Mouse (Mus musculus) heart, embryonic 11.5 days (tissue): ENCODE results near the gene Zcchc24. TPM values are rescaled to one million over a fixed set of nuclear protein-coding genes. Genes with fewer than 3 reads are reported as not detected.

Experiments used
- ATAC-seq: fragments of 200-750 bp; cut with Nextera tagmentation; replicated peaks from 2 replicates; pipeline ENCODE4 v1.8.0; 2017; ENCODE audit warnings: moderate library complexity; ENCODE audit not compliant: insufficient number of reproducible peaks, low FRiP score, low TSS enrichment
- H3K27ac ChIP-seq: fragments of 300-500 bp; sonication (generic); 2 replicates; pipeline ENCODE4 v1.5.1; 2014; ENCODE audit warnings: mild to moderate bottlenecking, low read depth, low read length
- H3K27me3 ChIP-seq: fragments of 300-500 bp; sonication (generic); 2 replicates; pipeline ENCODE4 v1.6.1; 2014; ENCODE audit warnings: mild to moderate bottlenecking, low read length, mixed read lengths; ENCODE audit not compliant: control insufficient read depth, insufficient read depth
- H3K36me3 ChIP-seq: fragments of 300-500 bp; sonication (generic); 2 replicates; pipeline ENCODE4 v1.6.1; 2014; ENCODE audit warnings: mild to moderate bottlenecking, low read length, moderate library complexity, mixed read lengths; ENCODE audit not compliant: control insufficient read depth, insufficient read depth
- H3K4me1 ChIP-seq: fragments of 300-500 bp; sonication (generic); 2 replicates; pipeline ENCODE4 v1.6.1; 2014; ENCODE audit warnings: low read length; ENCODE audit not compliant: control insufficient read depth, insufficient read depth
- H3K4me2 ChIP-seq: fragments of 300-500 bp; sonication (generic); 2 replicates; pipeline ENCODE4 v1.6.1; 2014; ENCODE audit warnings: mild to moderate bottlenecking, moderate library complexity
- H3K4me3 ChIP-seq: fragments of 300-500 bp; sonication (generic); 2 replicates; pipeline ENCODE4 v1.5.1; 2014; ENCODE audit warnings: low read depth, low read length
- H3K9ac ChIP-seq: fragments of 300-500 bp; sonication (generic); 2 replicates; pipeline ENCODE4 v1.6.1; 2014; ENCODE audit warnings: mild to moderate bottlenecking, low read depth, low read length, moderate library complexity
- H3K9me3 ChIP-seq: fragments of 300-500 bp; sonication (generic); replicated peaks from 2 replicates; pipeline ENCODE4 v1.6.1; 2016; ENCODE audit warnings: low read length; ENCODE audit not compliant: control insufficient read depth
- WGBS: fragments of 180-500 bp; shearing (Covaris S2); extraction: QIAGEN DNeasy Blood & Tissue Kit; methylation state at CpG from one replicate; pipeline ENCODE4 v1.1.7; 2014; ENCODE audit not compliant: insufficient replicate concordance; 5-methylcytosine and 5-hydroxymethylcytosine counted together
- polyA plus RNA-seq: library from polyadenylated mRNA; unstranded; fragments of >200 nt; fragmentation: Nextera tagmentation; extraction: Ambion mirVana; gene quantifications from 2 replicates; pipeline ENCODE4 v1.2.1, GENCODE M21; 2014

Gene Zcchc24
- polyA plus RNA-seq, 1 experiment from 2014 or later: 22.6 TPM

DNA sequence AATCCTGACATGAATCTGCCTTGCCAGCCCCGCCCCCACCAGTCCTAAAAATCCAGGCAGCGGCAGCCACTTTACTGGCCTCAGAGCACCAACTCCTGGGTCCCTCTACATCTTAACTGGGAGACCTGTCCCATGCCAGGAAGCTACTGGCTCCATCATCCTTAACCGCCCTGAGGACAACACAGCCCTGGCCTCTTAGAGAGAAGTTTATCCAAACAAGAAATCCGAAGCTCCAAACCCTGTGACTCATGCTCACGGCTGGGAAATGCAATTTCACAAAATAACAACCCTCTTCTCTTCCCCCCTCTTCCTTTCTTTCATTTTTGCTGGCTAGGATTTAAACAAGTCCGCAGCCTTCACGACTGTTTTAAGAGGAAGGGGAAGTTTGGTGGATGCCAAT, 9.3 kb downstream of the Zcchc24 start:
- WGBS: 46% methylated on average over 7 of the region's 7 CpGs
- Histone ChIP-seq H3K9ac (no peak overlapping the region), H3K4me2 (no peak overlapping the region)

DNA sequence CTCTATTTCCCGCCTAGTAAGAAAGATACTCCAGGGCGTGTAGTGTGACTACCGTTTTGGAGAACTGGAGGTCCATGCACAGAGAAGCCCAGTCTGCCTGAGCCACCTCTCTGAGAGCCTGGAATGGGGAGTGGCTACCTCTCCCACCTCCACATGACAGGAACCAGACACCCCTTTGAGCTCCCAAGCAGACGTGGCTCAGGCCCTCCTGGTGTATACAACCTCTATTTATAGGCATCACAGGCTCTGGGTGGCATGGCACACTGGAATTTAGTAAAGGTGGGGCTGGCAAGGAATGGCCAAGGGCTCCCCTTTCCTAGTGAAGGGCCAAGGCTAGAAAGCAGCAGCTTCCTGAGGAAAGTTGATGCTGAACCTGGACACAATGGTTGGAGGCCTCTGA, 10.9 kb downstream of the Zcchc24 start:
- Histone ChIP-seq H3K4me1 (peaks cover 61% of the 10 kb centered on the region), H3K36me3 (no peaks in the 10 kb centered on the region), H3K9me3 (no peaks in the 10 kb centered on the region), H3K4me3 (no peak overlapping the region), H3K9ac (0 out of 2 replicates have a peak overlapping the region, but pooled peaks have one; percentile 29), H3K27ac (peak overlapping the region; percentile 78), H3K27me3 (no peaks in the 10 kb centered on the region), H3K4me2 (peak overlapping the region; percentile 27; the same call in 1 of the 2 replicates)
- WGBS: 40% methylated on average over 4 of the region's 4 CpGs
- ATAC-seq: no peak

More for the DNA sequence above, 9.3 kb downstream of the Zcchc24 start:
- H3K27ac ChIP-seq: no peak overlapping the region
- H3K36me3 ChIP-seq: no peaks in the 10 kb centered on the region
- H3K9me3 ChIP-seq: no peaks in the 10 kb centered on the region
- ATAC-seq: no peak
- peaks cover 57% of the 10 kb centered on the region for H3K4me1 ChIP-seq
- H3K4me3 ChIP-seq: no peak overlapping the region
- H3K27me3 ChIP-seq: no peaks in the 10 kb centered on the region

DNA sequence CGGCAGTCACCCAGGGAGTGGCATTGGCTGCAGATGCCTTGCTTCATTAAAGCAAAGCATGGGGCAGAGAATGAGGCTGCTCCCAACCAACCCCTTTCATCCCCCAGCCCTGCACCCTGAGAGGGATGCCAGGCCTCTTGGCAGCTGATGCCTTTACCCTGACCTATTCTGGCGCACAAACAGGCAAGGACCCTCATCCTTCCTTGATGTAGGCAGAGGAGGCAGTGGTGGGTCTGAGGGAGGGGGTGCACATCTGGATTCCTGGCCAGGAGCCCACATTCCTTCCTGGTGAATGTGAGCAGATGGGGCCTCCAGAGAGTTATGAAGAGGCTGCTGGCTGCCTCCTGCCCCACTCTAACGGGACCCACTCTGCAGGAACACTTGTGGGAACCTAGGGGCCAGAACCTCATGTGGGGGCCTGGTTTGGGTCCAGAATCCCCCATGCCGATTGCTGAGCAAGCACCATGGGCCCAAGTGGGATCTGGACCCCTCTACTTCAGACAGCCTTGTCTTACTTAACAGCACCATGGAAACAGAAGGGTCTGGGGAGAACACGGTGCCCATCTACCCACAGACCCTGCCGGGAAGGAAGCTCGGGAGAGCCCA, 12.4 kb downstream of the Zcchc24 start:
- Histone ChIP-seq H3K36me3 (0 out of 2 replicates have a peak, but pooled peaks cover 3% of the 10 kb centered on the region), H3K4me3 (no peak overlapping the region), H3K27ac (peak overlapping the region; percentile 70), H3K9me3 (no peaks in the 10 kb centered on the region), H3K9ac (no peak overlapping the region), H3K27me3 (no peaks in the 10 kb centered on the region), H3K4me1 (peaks cover 61% of the 10 kb centered on the region), H3K4me2 (no peak overlapping the region)
- WGBS: 55% methylated on average over 7 of the region's 7 CpGs
- ATAC-seq: no peak

DNA sequence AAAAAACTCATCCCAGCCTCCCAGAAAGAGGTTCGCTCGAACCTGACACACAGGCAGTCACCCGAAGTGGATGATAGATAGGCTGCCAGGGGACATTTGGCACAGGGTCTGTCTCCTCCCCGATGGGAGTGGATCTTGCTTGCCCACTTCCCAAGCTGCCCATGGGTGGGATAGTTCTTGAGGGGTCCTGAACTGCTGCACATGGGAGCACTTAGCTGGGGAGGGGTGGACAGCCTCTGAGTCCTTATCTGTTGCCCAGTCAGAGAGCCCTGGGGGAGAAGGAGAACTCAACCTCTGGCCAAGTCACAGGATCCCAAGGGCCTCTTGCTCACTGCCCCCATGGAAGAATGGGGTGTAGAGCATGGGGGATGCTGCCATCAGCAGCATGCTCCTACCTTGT, 13.3 kb downstream of the Zcchc24 start:
- Histone ChIP-seq H3K9me3 (no peaks in the 10 kb centered on the region), H3K27ac (peak overlapping the region; percentile 3; the same call in 1 of the 2 replicates), H3K4me2 (no peak overlapping the region), H3K4me1 (peaks cover 63% of the 10 kb centered on the region), H3K36me3 (0 out of 2 replicates have a peak, but pooled peaks cover 3% of the 10 kb centered on the region), H3K9ac (no peak overlapping the region), H3K4me3 (no peak overlapping the region), H3K27me3 (no peaks in the 10 kb centered on the region)
- ATAC-seq: no peak
- WGBS: 34% methylated on average over 4 of the region's 4 CpGs

DNA sequence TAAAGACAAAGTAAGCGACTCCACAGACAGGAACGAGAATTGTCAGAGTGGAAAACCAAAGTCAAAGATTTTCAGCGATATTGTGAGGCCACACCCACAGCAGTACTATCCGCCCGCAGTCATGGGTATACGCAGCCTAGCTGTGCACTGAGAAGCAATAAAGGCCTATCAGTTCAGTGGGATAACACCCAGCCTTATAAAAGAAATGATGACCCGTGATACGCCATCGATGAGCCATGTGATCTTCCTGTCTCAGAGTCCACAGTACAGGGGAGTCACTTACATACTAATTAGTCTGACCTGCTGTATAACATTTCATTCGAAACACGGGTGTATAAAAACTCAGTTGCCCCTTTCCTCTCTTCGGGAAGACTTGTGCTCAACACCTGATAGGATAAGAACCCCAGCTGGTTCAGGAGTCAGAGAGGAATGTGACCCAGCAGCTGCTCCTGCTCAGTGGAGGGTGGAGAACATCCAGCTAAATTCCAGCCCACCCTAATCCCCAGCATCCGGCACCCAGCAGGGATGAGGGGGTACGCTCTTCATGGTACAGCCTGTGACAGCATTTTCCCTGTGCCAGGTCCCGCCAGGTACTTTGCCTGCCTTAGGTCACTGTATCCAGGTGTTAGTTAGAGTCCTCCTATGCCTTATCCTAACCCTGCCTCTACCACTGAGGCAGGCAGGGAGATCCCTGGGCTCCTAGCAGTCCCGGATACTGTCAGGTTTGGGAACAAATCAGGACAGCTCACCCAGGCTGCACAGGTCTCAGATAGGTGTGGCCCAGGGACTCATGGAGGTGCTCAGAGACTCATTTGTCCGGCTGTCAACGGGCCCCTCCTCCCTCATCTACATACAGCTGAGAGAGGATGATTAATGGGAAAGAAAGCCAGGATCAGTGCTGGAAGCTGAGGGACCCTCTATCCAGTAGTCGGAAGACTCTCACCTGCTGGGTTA, 14.0 kb downstream of the Zcchc24 start:
- no peak overlapping the region for H3K4me3 ChIP-seq

DNA sequence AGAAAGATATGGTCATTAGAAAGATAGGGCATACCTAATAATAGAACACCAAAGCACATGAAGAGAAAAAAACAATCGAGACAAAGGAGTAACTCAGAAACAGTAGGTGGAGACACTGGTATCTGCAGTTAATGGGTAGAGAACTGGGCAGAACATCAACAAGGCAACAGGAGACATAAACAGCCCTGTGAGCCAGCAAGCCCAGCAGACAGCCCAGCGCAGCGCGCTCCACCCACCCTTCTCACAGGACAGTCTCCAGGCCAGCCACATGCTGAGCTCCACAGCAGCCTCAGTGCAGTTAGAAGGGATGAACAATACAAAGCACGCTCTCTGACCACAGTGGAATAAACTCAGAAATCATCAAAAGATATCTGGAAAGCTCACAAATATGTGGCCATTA, 15.8 kb downstream of the Zcchc24 start:
- H3K4me2 ChIP-seq: no peak overlapping the region
- H3K4me3 ChIP-seq: no peak overlapping the region
- H3K9ac ChIP-seq: no peak overlapping the region
- H3K4me1 ChIP-seq: peaks cover 70% of the 10 kb centered on the region
- WGBS: 36% methylated on average over 5 of the region's 5 CpGs
- H3K27me3 ChIP-seq: no peaks in the 10 kb centered on the region
- H3K27ac ChIP-seq: no peak overlapping the region
- ATAC-seq: no peak
- 0 out of 2 replicates have a peak, but pooled peaks cover 3% of the 10 kb centered on the region for H3K36me3 ChIP-seq
- no peaks in the 10 kb centered on the region for H3K9me3 ChIP-seq

More for the DNA sequence above, 14.0 kb downstream of the Zcchc24 start:
- H3K4me2 ChIP-seq: no peak overlapping the region
- no peak for ATAC-seq
- 43% methylated on average over 19 of the region's 19 CpGs for WGBS
- H3K36me3 ChIP-seq: 0 out of 2 replicates have a peak, but pooled peaks cover 3% of the 10 kb centered on the region
- H3K9ac ChIP-seq: peak overlapping the region; percentile 28; the same call in 1 of the 2 replicates
- no peaks in the 10 kb centered on the region for H3K27me3 ChIP-seq
- H3K9me3 ChIP-seq: no peaks in the 10 kb centered on the region
- peaks cover 62% of the 10 kb centered on the region for H3K4me1 ChIP-seq
- 0 out of 2 replicates have a peak overlapping the region, but pooled peaks have one; percentile 15 for H3K27ac ChIP-seq

DNA sequence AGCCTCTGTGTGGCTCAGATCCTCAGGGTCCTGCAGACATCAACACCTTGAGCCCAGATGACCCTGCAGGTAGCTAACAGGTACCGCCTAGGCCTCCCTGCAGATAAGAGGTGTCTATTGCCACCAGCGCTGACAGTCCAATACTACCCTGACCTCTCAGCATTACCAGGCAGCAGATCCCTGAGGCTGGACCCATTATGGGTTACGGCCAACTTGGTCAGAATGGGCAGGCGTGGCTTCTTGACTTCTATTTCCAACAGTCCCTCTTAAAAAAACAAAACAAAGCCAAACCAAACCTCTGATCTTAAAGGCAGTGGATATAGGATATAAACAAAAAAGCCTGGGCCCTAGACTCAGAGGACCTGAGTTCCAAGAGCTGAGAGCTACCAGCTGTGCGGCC, 17.8 kb downstream of the Zcchc24 start:
- H3K36me3 ChIP-seq: 0 out of 2 replicates have a peak, but pooled peaks cover 3% of the 10 kb centered on the region
- WGBS: 79% methylated on average over 5 of the region's 5 CpGs
- H3K9ac ChIP-seq: 0 out of 2 replicates have a peak overlapping the region, but pooled peaks have one; percentile 22
- no peak overlapping the region for H3K4me2 ChIP-seq
- H3K27ac ChIP-seq: no peak overlapping the region
- no peak for ATAC-seq
- H3K27me3 ChIP-seq: no peaks in the 10 kb centered on the region
- no peak overlapping the region for H3K4me3 ChIP-seq
- peaks cover 67% of the 10 kb centered on the region for H3K4me1 ChIP-seq
- no peaks in the 10 kb centered on the region for H3K9me3 ChIP-seq

DNA sequence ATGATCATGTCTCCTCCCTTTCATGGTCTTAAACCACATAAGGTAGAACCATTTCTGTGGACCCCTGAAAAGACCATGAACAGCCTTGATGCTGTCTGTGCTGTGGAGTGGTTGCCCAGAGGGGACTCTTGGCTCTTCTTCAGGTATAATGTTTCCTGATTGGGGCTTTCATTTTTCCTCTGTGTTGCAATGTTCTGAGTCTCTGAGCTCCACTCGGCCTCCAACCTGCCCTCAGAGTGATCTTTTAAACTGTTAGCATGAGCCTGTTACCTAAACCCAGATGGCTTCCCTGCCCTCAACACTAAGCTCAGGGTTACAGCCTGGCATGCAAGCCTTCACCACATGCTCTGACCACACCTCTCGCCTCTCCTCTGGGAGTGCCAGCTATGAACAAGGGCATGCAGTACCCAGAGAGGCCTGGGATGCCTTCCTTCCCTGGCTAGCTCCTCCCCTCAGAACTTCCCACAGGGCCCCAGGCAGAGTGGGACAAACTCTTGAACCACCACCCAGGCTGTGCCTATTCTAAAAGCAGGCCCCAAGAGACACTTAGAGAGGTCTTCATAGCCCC, 18.3 kb downstream of the Zcchc24 start:
- no peak overlapping the region for H3K4me2 ChIP-seq
- 0 out of 2 replicates have a peak overlapping the region, but pooled peaks have one; percentile 22 for H3K9ac ChIP-seq
- peaks cover 67% of the 10 kb centered on the region for H3K4me1 ChIP-seq
- H3K27me3 ChIP-seq: no peaks in the 10 kb centered on the region
- H3K36me3 ChIP-seq: 0 out of 2 replicates have a peak, but pooled peaks cover 3% of the 10 kb centered on the region
- H3K4me3 ChIP-seq: no peak overlapping the region
- no peaks in the 10 kb centered on the region for H3K9me3 ChIP-seq
- H3K27ac ChIP-seq: no peak overlapping the region
- no peak for ATAC-seq
- WGBS: 75% methylated on average over 2 of the region's 2 CpGs
